Mouse (Mus musculus): ENCODE measurements around the gene Tmem206.
A peak's percentile ranks its signal among the peaks of the same experiment; 100 is the strongest.

- TF ChIP-seq CHD2 (IDR thresholded peaks at IDR 0.05; ENCODE audit: low read depth, low read length) (no peak), MAFK (IDR thresholded peaks at IDR 0.05; ENCODE audit: insufficient read depth, low read depth, low read length) (no peak), HCFC1 (IDR thresholded peaks at IDR 0.05; ENCODE audit: borderline replicate concordance, insufficient read depth, low read length) (no peak), ZC3H11A (IDR thresholded peaks at IDR 0.05; ENCODE audit: borderline replicate concordance, low read depth, low read length) (0 out of 2 replicates have a peak, but pooled peaks have one; percentile 38), ZNF384 (IDR thresholded peaks at IDR 0.05; ENCODE audit: low read depth, low read length) (no peak)
Measured at GRCm38 (mm10) chr1:191299215-191299942, 26.3 kb upstream of the Tmem206 start.
